Mouse (Mus musculus): ENCODE results near the gene Ccdc84. TPM values are rescaled to one million over a fixed set of nuclear protein-coding genes. Genes with fewer than 3 reads are reported as not detected.
"Not testable (repeated sequence)": the region's sequence is repeated elsewhere in the genome, so short reads cannot be mapped to it uniquely, and the experiment has no call there.

Ccdc84 gene
- polyA plus RNA-seq, 1 experiment from 2014 or later = 10.3 TPM

DNA sequence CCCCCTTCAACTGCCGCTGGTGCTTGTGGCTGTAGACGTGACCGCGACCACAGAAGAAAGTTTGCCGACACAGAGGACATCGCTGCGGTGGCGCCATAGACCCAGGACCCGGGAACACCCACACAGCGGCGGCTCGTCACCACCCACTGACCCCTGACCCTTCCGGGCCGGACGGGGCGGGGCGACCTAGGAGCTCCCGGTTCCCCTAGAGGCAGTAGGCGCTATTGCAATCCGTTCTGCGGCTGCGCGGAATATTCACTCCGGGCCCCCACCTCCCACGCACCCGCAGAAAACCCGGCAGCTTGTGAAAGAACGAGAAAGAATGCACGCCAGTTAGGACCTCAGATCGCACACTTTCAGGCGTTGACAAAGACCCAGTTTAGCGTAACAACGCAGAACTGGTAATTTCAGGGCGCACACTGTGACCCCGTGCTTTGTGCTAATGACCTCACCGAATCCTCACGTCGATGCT lies 441 bp downstream of the Ccdc84 start:
- Histone ChIP-seq H3K79me2 (ENCODE audit: inconsistent target) (peaks cover 17% of the 10 kb centered on the region; the same call in 1 of the 2 replicates), H3K4me3 (ENCODE audit: inconsistent target) (peak overlapping the region; percentile 65), H3K36me3 (ENCODE audit: inconsistent target) (peaks cover 14% of the 10 kb centered on the region; the same call in 1 of the 2 replicates), H3K27ac (peak overlapping the region; percentile 56)
- WGBS (ENCODE audit: missing documents) = 1% methylated on average over 38 of the region's 38 CpGs

DNA sequence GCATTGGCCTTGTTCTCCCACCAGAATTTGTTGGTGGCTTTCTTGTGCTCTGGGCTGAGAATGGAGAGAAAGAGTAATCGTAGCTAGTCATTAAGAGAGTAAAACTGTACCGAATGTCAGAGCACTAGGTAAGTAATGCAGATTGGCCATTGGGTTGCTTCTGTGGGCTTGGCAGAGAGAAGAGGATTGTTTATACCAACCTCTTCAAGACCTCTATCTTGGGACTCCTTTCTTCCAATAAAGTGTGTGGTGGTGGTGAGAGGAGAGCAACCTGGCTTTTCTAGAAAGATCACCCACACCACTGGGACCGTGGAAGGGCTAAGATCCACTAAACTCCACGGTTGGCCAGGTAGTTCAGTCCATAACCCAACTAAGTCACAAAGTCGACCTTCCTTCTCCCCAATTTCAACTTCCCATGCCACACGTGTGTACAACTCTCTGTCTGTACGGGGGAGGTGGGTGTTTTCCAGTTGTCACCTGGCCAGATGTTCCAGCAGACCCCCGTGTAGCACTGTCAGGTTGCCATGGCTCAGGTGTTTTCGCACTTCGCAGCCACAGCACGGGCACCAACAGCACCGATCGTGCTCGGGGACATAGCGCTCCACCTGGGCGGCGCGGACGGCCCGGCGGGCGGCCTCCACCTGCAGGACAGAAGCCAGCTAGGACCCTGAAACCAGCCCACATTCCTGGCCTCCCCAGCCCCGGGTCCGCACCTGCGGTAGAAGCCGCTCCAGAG lies 1.0 kb downstream of the Ccdc84 start:
- WGBS (ENCODE audit: missing documents) = 6% methylated on average over 26 of the region's 26 CpGs
- peaks cover 17% of the 10 kb centered on the region; the same call in 1 of the 2 replicates for H3K79me2 ChIP-seq (ENCODE audit: inconsistent target)
- no peak overlapping the region for H3K27ac ChIP-seq
- peak overlapping the region; percentile 65 for H3K4me3 ChIP-seq (ENCODE audit: inconsistent target)
- H3K36me3 ChIP-seq (ENCODE audit: inconsistent target) = peaks cover 20% of the 10 kb centered on the region; the same call in 1 of the 2 replicates

DNA sequence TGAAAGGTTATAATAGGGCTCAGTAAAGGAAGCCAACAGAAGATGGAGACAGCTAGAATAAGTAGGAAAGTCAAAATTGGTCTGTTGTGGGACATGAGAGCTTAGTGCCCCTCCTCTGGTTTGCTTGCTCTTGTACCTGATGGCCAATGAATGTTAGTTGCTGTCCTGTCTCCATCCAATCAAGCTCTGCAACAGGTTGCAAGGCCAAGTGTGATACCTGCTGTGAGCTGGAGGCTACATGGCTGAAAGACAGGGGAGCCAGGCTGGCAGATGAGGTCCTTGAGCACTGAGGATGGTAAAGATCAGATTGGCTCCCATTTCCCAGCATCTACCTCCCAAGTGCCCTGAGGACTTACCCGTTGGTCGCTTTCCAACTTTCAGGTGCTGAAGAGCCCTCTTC lies 5.6 kb downstream of the Ccdc84 start:
- Histone ChIP-seq H3K27ac (no peak overlapping the region), H3K36me3 (ENCODE audit: inconsistent target) (peaks cover 49% of the 10 kb centered on the region), H3K4me3 (ENCODE audit: inconsistent target) (no peak overlapping the region), H3K79me2 (ENCODE audit: inconsistent target) (peaks cover 46% of the 10 kb centered on the region)
- WGBS (ENCODE audit: missing documents) = 100% methylated on average over 2 of the region's 2 CpGs

DNA sequence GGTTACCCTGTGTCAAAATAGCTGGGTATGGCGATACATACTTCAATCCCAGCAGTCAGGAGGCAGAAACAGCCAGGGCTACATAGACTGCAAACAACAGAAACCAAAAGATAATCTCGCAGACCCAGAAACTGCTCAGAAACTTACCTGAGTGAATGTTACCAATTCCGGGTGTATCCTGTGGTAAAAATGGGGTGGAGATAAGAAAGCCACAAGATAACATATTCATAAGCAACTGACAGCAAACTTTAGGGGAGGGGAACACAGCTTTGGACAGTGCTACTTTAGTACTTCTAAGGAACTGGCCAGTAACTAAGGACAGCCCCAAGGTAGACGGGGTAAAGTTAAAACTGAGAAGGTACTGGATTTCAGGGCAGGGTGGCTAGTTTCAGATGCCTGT lies 6.1 kb downstream of the Ccdc84 start:
- WGBS (ENCODE audit: missing documents) = 74% methylated on average over 4 of the region's 4 CpGs
- Histone ChIP-seq H3K27ac (no peak overlapping the region), H3K79me2 (ENCODE audit: inconsistent target) (peaks cover 46% of the 10 kb centered on the region), H3K36me3 (ENCODE audit: inconsistent target) (peaks cover 49% of the 10 kb centered on the region), H3K4me3 (ENCODE audit: inconsistent target) (no peak overlapping the region)

DNA sequence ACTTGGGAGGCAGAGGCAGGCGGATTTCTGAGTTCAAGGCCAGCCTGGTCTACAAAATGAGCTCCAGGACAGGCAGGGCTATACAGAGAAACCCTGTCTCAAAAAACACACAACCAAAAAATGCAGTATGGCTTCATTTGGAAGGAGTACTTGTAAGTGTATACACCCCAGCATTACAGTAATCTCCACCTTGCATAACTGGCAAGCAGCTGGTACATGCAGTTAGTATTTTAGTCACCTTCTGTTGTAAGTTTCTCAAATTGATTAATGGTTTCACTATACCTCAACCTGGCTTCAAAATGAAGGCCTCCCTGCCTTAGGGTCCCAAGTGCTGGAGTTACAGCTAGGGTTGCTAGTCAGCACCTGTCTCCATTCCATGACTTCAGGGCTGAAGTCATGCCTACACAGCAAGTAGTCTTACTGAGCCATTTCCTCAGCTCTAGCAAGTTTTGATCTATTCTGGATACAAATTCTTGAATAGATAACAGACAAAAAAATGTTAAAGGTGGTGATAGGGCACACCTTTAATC lies 6.7 kb downstream of the Ccdc84 start:
- Histone ChIP-seq H3K27ac (no peak overlapping the region), H3K36me3 (ENCODE audit: inconsistent target) (peaks cover 49% of the 10 kb centered on the region), H3K79me2 (ENCODE audit: inconsistent target) (peaks cover 44% of the 10 kb centered on the region), H3K4me3 (ENCODE audit: inconsistent target) (no peak overlapping the region)
- 75% methylated on average over 1 of the region's 1 CpGs for WGBS (ENCODE audit: missing documents)

DNA sequence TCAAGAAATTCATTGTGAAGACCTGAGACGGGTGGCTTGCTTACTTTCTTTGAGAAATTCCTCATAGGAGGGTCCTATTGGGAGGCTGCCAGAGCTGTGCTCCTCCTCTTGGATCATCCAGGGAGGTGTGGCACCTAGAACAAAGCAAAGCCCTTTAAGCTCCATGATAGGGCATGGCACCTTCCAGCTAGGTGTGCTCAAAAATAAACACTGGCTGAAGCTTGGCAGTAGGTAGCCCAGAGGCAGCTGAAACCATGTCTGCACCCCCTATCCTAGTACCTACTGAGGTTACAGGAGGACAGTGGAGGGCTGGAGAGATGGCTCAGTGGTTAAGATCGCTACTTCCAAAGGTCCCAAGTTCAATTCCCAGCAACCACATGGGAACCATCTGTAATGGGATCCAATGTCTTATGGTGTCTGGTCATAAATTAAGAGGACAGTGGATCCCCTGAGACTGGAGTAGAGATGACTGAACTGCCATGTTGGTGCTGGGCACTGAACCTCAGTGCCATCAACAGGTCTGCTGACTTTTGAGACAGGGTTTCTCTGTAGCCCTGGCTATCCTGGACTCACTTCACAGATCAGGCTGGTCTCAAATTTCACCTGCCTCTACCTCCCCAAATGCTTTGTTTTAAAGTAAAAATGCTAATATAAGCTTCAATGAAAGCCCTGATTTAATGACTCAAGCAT lies 7.6 kb downstream of the Ccdc84 start:
- H3K4me3 ChIP-seq (ENCODE audit: inconsistent target) = no peak overlapping the region
- peaks cover 49% of the 10 kb centered on the region for H3K36me3 ChIP-seq (ENCODE audit: inconsistent target)
- WGBS (ENCODE audit: missing documents) = 91% methylated on average over 2 of the region's 2 CpGs
- H3K27ac ChIP-seq = no peak overlapping the region
- H3K79me2 ChIP-seq (ENCODE audit: inconsistent target) = peaks cover 44% of the 10 kb centered on the region

DNA sequence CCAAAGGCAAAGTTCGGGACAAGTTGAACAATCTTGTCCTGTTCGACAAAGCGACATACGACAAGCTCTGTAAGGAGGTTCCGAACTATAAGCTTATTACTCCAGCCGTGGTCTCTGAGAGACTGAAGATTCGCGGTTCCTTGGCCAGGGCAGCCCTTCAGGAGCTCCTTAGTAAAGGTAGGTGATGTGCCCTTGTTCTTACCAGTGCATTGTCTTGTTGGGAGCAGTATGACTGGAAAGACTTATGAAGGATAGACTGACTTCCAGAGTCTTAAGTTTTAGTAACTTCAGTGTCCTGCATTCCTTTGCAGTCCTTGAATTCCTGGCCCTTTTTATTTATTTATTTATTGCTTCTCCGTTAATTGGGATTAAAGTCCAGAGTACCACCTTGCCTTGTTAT lies 9.7 kb downstream of the Ccdc84 start:
- H3K27ac ChIP-seq = not testable (repeated sequence)
- peak overlapping the region; percentile 86; the same call in 1 of the 2 replicates for H3K4me3 ChIP-seq (ENCODE audit: inconsistent target)
- H3K36me3 ChIP-seq (ENCODE audit: inconsistent target) = peaks cover 58% of the 10 kb centered on the region
- peaks cover 63% of the 10 kb centered on the region for H3K79me2 ChIP-seq (ENCODE audit: inconsistent target)
- WGBS (ENCODE audit: missing documents) = 70% methylated on average over 5 of the region's 9 CpGs

DNA sequence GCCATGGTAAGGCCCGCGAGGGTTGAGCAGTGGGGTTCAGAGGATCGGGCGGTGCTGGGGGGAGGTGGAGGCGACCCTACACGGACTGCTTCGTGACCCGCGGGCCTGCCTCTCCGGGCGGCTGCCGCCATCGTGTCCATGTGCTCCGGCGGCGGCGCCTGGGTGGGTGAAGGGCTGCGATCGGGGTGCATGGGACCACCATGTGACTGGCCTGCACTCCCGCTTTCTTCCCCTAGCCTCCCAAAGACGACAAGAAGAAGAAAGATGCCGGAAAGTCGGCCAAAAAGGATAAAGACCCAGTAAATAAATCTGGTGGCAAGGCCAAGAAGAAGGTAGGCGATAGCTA lies 10.6 kb downstream of the Ccdc84 start:
- H3K79me2 ChIP-seq (ENCODE audit: inconsistent target) = peaks cover 63% of the 10 kb centered on the region
- peak overlapping the region; percentile 95 for H3K27ac ChIP-seq
- WGBS (ENCODE audit: missing documents) = 2% methylated on average over 24 of the region's 24 CpGs
- peak overlapping the region; percentile 86 for H3K4me3 ChIP-seq (ENCODE audit: inconsistent target)
- H3K36me3 ChIP-seq (ENCODE audit: inconsistent target) = peaks cover 57% of the 10 kb centered on the region

DNA sequence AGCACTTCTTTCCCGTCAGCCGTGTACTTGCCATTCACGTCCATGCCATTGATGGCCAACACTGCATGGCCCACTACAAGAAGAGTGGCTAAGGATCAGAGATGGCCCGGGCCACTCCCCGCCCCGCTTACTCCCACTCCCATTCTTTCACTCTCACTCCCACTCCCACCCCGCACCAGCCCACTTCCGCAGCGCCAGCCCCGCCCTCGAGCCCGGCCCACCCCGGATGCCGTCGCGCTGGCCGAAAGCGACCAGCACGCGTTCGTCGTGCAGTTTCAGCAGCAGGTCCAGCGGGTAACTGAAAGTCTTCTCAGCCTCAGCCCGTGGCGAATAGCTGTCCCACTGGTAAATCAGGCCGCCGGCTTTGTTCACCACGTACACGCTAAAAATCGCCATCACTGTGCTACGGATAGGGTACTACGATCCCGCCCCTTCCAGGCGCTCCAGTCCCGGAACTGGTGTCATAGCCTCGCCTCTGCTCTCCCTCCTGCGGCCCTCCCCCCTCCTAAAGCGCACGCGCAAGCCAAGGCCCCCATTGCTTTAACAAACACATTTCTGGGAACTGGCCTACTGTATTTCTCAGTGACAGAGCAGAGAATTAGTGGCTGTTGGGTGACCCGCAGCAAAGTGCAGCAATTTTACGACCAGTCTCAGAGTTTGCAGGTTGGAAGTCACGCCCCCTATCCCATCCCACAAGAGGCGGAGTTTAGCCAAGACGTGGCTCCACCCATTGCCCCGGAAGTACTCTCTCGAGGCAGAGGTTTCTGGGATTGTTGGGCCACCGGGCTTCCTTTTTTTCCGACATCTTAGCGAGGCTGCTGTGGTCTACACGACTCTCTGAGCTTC lies 11.2 kb downstream of the Ccdc84 start, which contains the start of the genes Rps25 and Trappc4:
Rps25 (plus strand) TSS at position 234 of the 846 bp plus-strand sequence.
Trappc4 (minus strand) TSS at position 695 of the 846 bp plus-strand sequence.
- peaks cover 57% of the 10 kb centered on the region for H3K36me3 ChIP-seq (ENCODE audit: inconsistent target)
- peaks cover 63% of the 10 kb centered on the region for H3K79me2 ChIP-seq (ENCODE audit: inconsistent target)
- H3K27ac ChIP-seq = peak within 1 kb of the TSS; percentile 95
- under 1% methylated on average over 47 of the region's 51 CpGs for WGBS (ENCODE audit: missing documents)
- H3K4me3 ChIP-seq (ENCODE audit: inconsistent target) = peak within 1 kb of the TSS; percentile 86

DNA sequence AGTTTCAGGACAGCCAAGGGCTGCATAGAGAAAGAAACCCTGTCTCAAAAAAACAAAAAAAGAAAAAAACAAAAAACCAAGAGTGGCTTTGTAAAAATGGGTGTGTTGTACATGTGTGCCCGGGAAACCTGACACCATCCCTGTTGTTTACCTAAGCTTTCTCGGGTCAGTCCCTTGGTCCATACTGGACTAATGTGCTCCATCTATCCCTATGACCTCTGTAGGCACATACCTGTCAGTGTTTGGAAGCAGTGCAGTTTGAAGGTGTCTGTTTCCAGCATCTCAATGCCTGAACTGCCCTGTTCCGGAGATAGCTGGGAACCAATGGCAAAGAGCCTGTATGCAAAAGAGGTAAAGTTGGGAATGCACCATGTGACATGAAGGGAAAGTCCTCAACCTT lies 13.4 kb downstream of the Ccdc84 start:
- Histone ChIP-seq H3K27ac (no peak overlapping the region), H3K79me2 (ENCODE audit: inconsistent target) (peaks cover 56% of the 10 kb centered on the region), H3K4me3 (ENCODE audit: inconsistent target) (no peak overlapping the region), H3K36me3 (ENCODE audit: inconsistent target) (peaks cover 59% of the 10 kb centered on the region)
- WGBS (ENCODE audit: missing documents) = 85% methylated on average over 2 of the region's 3 CpGs

DNA sequence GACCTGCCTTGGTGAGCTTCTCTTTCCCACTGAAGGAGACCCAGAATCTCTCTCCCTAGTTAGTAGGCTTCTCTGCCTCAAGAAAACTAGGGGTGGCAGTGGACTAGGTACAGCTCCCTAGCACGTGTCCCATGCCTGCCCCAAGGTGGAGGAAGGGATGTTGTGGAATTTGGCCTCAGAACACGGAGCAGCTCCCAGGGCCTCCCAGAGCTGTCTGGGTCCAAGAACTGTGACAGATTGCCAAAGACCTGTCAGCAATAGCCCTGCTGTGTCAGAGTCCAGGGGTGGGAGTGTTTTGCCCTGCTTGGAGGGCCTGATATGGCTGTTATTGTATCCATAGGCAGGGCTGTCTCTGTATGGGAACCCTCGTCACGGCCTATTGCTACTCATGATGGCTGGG lies 17.3 kb downstream of the Ccdc84 start:
- H3K36me3 ChIP-seq (ENCODE audit: inconsistent target) = peaks cover 51% of the 10 kb centered on the region
- no peak overlapping the region for H3K27ac ChIP-seq
- no peak overlapping the region for H3K4me3 ChIP-seq (ENCODE audit: inconsistent target)
- WGBS (ENCODE audit: missing documents) = 92% methylated on average over 4 of the region's 4 CpGs
- peaks cover 23% of the 10 kb centered on the region for H3K79me2 ChIP-seq (ENCODE audit: inconsistent target)

DNA sequence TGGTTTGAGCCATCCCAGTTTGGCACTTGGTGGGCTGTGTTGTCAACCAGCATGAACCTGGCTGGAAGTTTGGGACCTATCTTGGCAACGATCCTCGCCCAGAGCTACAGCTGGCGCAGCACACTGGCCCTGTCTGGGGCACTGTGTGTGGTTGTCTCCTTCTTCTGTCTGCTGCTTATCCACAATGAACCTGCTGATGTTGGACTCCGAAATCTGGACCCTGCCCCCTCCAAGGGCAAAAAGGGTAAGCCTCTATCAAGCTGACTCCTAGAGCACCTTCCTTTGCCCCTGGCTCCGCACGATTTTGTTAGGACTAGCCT lies 18.6 kb downstream of the Ccdc84 start:
- Histone ChIP-seq H3K36me3 (ENCODE audit: inconsistent target) (peaks cover 47% of the 10 kb centered on the region), H3K27ac (no peak overlapping the region), H3K4me3 (ENCODE audit: inconsistent target) (no peak overlapping the region), H3K79me2 (ENCODE audit: inconsistent target) (peaks cover 10% of the 10 kb centered on the region; the same call in 1 of the 2 replicates)
- WGBS (ENCODE audit: missing documents) = 90% methylated on average over 6 of the region's 6 CpGs

DNA sequence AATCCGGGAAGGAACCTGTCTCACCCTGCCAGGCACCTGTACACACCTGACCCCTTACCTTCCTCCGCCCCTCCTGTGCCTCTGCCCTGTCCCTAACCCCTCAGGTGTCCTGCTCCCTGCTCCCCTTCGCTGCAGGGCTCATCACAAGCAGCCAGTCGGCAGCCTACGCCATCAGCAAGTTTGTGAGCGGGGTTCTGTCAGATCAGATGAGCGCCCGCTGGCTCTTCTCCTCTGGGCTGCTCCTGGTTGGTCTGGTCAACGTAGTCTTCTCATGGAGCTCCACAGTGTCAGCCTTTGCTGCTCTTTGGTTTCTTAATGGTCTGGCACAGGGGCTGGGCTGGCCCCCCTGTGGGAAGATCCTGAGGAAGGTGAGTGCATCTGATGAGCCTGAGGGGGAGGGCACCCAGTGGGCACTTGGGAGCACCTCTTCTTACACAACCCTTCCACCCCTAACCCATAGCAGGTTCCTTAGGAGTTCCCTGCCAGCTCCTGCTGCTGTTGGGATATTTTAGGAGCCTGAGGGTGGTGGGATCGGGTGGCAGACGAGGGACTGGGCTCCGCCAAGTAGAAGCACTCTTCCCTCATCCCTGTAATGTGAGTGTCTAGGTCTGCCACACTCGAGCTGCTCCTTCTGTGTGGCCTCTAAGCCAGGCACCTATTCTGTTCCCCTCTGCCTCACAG lies 19.1 kb downstream of the Ccdc84 start:
- H3K4me3 ChIP-seq (ENCODE audit: inconsistent target) = no peak overlapping the region
- H3K27ac ChIP-seq = no peak overlapping the region
- 95% methylated on average over 13 of the region's 13 CpGs for WGBS (ENCODE audit: missing documents)
- H3K79me2 ChIP-seq (ENCODE audit: inconsistent target) = peaks cover 5% of the 10 kb centered on the region; the same call in 1 of the 2 replicates
- peaks cover 42% of the 10 kb centered on the region for H3K36me3 ChIP-seq (ENCODE audit: inconsistent target)

DNA sequence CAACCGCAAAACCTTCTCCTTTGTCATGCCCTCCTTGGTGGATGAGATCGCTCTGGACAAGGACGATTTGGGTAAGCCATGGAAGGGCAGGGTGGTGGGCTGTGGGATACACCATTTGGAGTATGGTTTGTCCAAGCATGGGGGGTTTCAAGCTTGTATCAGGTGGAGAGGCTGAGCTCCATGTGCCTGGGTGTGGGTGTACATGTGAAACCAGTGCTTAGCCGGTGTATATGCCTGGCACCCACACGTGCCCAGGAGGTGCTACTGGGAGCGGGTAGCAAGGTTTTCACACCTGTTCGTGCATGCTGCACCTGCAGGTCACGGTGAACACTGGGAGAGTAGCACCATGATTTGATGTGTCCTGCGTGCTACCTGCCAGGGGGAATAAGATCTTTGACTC lies 19.8 kb downstream of the Ccdc84 start:
- 96% methylated on average over 9 of the region's 9 CpGs for WGBS (ENCODE audit: missing documents)
- H3K36me3 ChIP-seq (ENCODE audit: inconsistent target) = peaks cover 35% of the 10 kb centered on the region
- no peak overlapping the region for H3K4me3 ChIP-seq (ENCODE audit: inconsistent target)

More for the DNA sequence above, 19.8 kb downstream of the Ccdc84 start:
- Histone ChIP-seq H3K27ac (peak overlapping the region; percentile 66; the same call in 1 of the 2 replicates), H3K79me2 (ENCODE audit: inconsistent target) (no peaks in the 10 kb centered on the region; the same call in 1 of the 2 replicates)

Measured in macrophage (primary cell).